Mouse (Mus musculus) megakaryocyte, embryonic 14.5 days (primary cell): ENCODE measurements around the gene Cxcl5.

Experiments
- FLI1 ChIP-seq: IDR thresholded peaks from 2 replicates; pipeline ENCODE4 v1.6.1; 2012; ENCODE audit warnings: low read length, inconsistent platforms, mixed read lengths
- GATA1 ChIP-seq: IDR thresholded peaks from 3 replicates; pipeline ENCODE4 v1.6.1; 2012; ENCODE audit warnings: mixed read lengths, low read length, inconsistent platforms, borderline replicate concordance

GRCm38 (mm10) chr5:90761834-90762233 lies 2.7 kb downstream of the Cxcl5 start:
- TF ChIP-seq GATA1 = no peak
- TF ChIP-seq FLI1 = no peak
